ENCODE assay signal across 8 mouse cellular contexts in genomic region chr7:109958843-109959715, GRCm38 (mm10). TPM values are rescaled to one million over a fixed set of nuclear protein-coding genes. Genes with fewer than 3 reads are reported as not detected.
A peak's percentile ranks its signal among the peaks of the same experiment; 100 is the strongest.
DNase-seq lines count a peak whose midpoint lies in the region; ATAC-seq and TF ChIP-seq lines count a peak whose summit lies in the region.

No protein-coding gene starts in this region.

- peak; percentile 69 for TF ChIP-seq EP300 in CH12.LX (IDR thresholded peaks at IDR 0.05; ENCODE audit: low read length)

- no peaks in the 10 kb centered on the region for H3K36me3 ChIP-seq in heart, embryonic 11.5 days (ENCODE audit: control insufficient read depth, insufficient read depth, low read length)
- no peaks in the 10 kb centered on the region for H3K36me3 ChIP-seq in CH12.LX (replicated peaks in 1 of 2; ENCODE audit: control insufficient read depth in 1 of 2, insufficient read depth in 1 of 2, low read length in 1 of 2)
- no peaks in the 10 kb centered on the region for H3K36me3 ChIP-seq in forebrain, embryonic 10.5 days (replicated peaks)
- no peaks in the 10 kb centered on the region for H3K36me3 ChIP-seq in kidney, embryonic 15.5 days
- no peaks in the 10 kb centered on the region for H3K36me3 ChIP-seq in midbrain, embryonic 14.5 days (ENCODE audit: control insufficient read depth, insufficient read depth, low read length)

- peak overlapping the region; percentile 92 for H3K4me3 ChIP-seq in heart, embryonic 11.5 days (ENCODE audit: low read depth, low read length)
- peak overlapping the region; percentile 71 to 79 (median 77) for H3K4me3 ChIP-seq in CH12.LX (replicated peaks in 1 of 3; ENCODE audit: low read depth in 2 of 3, low read length in 2 of 3, poor library complexity in 1 of 3)
- H3K4me3 ChIP-seq in forebrain, embryonic 10.5 days = peak overlapping the region; percentile 89
- H3K4me3 ChIP-seq in kidney, embryonic 15.5 days (replicated peaks) = peak overlapping the region; percentile 73
- peak overlapping the region; percentile 72 for H3K4me3 ChIP-seq in midbrain, embryonic 14.5 days (replicated peaks; ENCODE audit: low read depth, low read length)

- dilution Hi-C loops in CH12.LX (cut with MboI; ENCODE audit: extremely low pct_ligation_motif_present, extremely low pct_unique_long_range_greater_than_20kb, low sequenced_read_pairs) = no loop called here

- H3K4me2 ChIP-seq in heart, embryonic 11.5 days = peak overlapping the region; percentile 89
- H3K4me2 ChIP-seq in CH12.LX (ENCODE audit: insufficient read depth, low read depth, poor library complexity, severe bottlenecking) = peak overlapping the region; percentile 91
- H3K4me2 ChIP-seq in kidney, embryonic 15.5 days = peak overlapping the region; percentile 62
- peak overlapping the region; percentile 87 for H3K4me2 ChIP-seq in midbrain, embryonic 14.5 days (ENCODE audit: low read length)

- no peak for DNase-seq in heart, postnatal 10 days
- DNase-seq in CH12.LX (ENCODE audit: extremely low read depth) = peak; percentile 48
- peak; percentile 31 for DNase-seq in forebrain, embryonic 10.5 days (ENCODE audit: extremely low spot score, low spot score)
- no peak for DNase-seq in midbrain, embryonic 14.5 days
- no peak for DNase-seq in cerebellum, adult 8-10 months
- DNase-seq in ovary, postnatal 14 days (ENCODE audit: low spot score) = no peak

- TF ChIP-seq CTCF in CH12.LX (conservative IDR thresholded peaks at IDR 0.05 in 1 of 2, IDR thresholded peaks at IDR 0.05 in 1 of 2; ENCODE audit: low read depth in 2 of 2, low read length in 2 of 2) = no peak

- intact Hi-C loops in heart, postnatal 10 days (cut with DNase I) = no loop called here

- peak overlapping the region; percentile 95 for H3K9ac ChIP-seq in heart, embryonic 11.5 days (ENCODE audit: low read depth, low read length)
- peak overlapping the region; percentile 88 for H3K9ac ChIP-seq in CH12.LX (ENCODE audit: insufficient read depth, low read depth)
- peak overlapping the region; percentile 91 for H3K9ac ChIP-seq in kidney, embryonic 15.5 days
- peak overlapping the region; percentile 88 for H3K9ac ChIP-seq in midbrain, embryonic 14.5 days (replicated peaks; ENCODE audit: low read length)

- no peak for TF ChIP-seq POLR2A in CH12.LX (IDR thresholded peaks at IDR 0.05; ENCODE audit: low read depth, low read length)

- 5% methylated on average over 18 of the region's 18 CpGs for WGBS in heart, embryonic 11.5 days (ENCODE audit: insufficient replicate concordance)
- 13% methylated on average over 18 of the region's 18 CpGs for WGBS in forebrain, embryonic 10.5 days
- WGBS in kidney, embryonic 15.5 days = 4% methylated on average over 18 of the region's 18 CpGs
- WGBS in midbrain, embryonic 14.5 days = 5% methylated on average over 18 of the region's 18 CpGs

- H3K79me2 ChIP-seq in CH12.LX (replicated peaks; ENCODE audit: control insufficient read depth, extremely low read depth, insufficient read depth, poor library complexity, severe bottlenecking) = peaks cover 10% of the 10 kb centered on the region; the same call in 1 of the 2 replicates

- no peak for TF ChIP-seq RAD21 in CH12.LX (IDR thresholded peaks at IDR 0.05; ENCODE audit: low read depth, low read length)

- no peak for ATAC-seq in heart, embryonic 11.5 days (replicated peaks; ENCODE audit: insufficient number of reproducible peaks, low FRiP score, low TSS enrichment)
- ATAC-seq in kidney, embryonic 15.5 days (replicated peaks; ENCODE audit: low FRiP score) = 0 out of 2 replicates have a peak, but pooled peaks have one; percentile 7
- ATAC-seq in midbrain, embryonic 14.5 days (ENCODE audit: low FRiP score, low TSS enrichment) = no peak

- no peaks in the 10 kb centered on the region for H3K27me3 ChIP-seq in heart, embryonic 11.5 days (ENCODE audit: control insufficient read depth, insufficient read depth, low read length)
- H3K27me3 ChIP-seq in CH12.LX (replicated peaks) = peaks cover 29% of the 10 kb centered on the region
- peaks cover 11% of the 10 kb centered on the region for H3K27me3 ChIP-seq in forebrain, embryonic 10.5 days (ENCODE audit: poor library complexity, severe bottlenecking)
- H3K27me3 ChIP-seq in kidney, embryonic 15.5 days = no peaks in the 10 kb centered on the region
- no peaks in the 10 kb centered on the region for H3K27me3 ChIP-seq in midbrain, embryonic 14.5 days (ENCODE audit: control insufficient read depth, insufficient read depth, low read length)

- peak overlapping the region; percentile 90 for H3K27ac ChIP-seq in heart, embryonic 11.5 days (ENCODE audit: low read depth, low read length)
- no peak overlapping the region for H3K27ac ChIP-seq in CH12.LX (ENCODE audit: insufficient read depth, low read depth)
- peak overlapping the region; percentile 97 for H3K27ac ChIP-seq in forebrain, embryonic 10.5 days
- H3K27ac ChIP-seq in kidney, embryonic 15.5 days = peak overlapping the region; percentile 90
- peak overlapping the region; percentile 93; the same call in 1 of the 2 replicates for H3K27ac ChIP-seq in midbrain, embryonic 14.5 days (replicated peaks; ENCODE audit: low read depth, low read length)

- H3K4me1 ChIP-seq in heart, embryonic 11.5 days (ENCODE audit: control insufficient read depth, insufficient read depth, low read length) = peaks cover 20% of the 10 kb centered on the region
- peaks cover 2 to 13% of the 10 kb centered on the region in 2 experiments; a peak in 2 of 4 replicates for H3K4me1 ChIP-seq in CH12.LX (ENCODE audit: control insufficient read depth in 1 of 2, insufficient read depth in 2 of 2)
- H3K4me1 ChIP-seq in forebrain, embryonic 10.5 days = peaks cover 34% of the 10 kb centered on the region
- H3K4me1 ChIP-seq in kidney, embryonic 15.5 days = peaks cover 45% of the 10 kb centered on the region
- peaks cover 33% of the 10 kb centered on the region for H3K4me1 ChIP-seq in midbrain, embryonic 14.5 days (ENCODE audit: control insufficient read depth, insufficient read depth, low read length)

- no peaks in the 10 kb centered on the region; the same call in 1 of the 2 replicates for H3K9me3 ChIP-seq in heart, embryonic 11.5 days (replicated peaks; ENCODE audit: control insufficient read depth, low read length)
- H3K9me3 ChIP-seq in CH12.LX (replicated peaks; ENCODE audit: low read length) = peaks cover 8% of the 10 kb centered on the region
- no peaks in the 10 kb centered on the region for H3K9me3 ChIP-seq in forebrain, embryonic 10.5 days
- no peaks in the 10 kb centered on the region; the same call in 1 of the 2 replicates for H3K9me3 ChIP-seq in kidney, embryonic 15.5 days (replicated peaks)
- no peaks in the 10 kb centered on the region for H3K9me3 ChIP-seq in midbrain, embryonic 14.5 days (ENCODE audit: control insufficient read depth, low read length)

- in situ Hi-C loops in CH12.LX (cut with MboI; ENCODE audit: low pct_ligation_motif_present, low pct_unique_long_range_greater_than_20kb, low sequenced_read_pairs) = no loop called here

TF ChIP-seq in CH12.LX, 34 proteins besides CTCF, POLR2A, EP300 and RAD21 (continues in another document):
- TF ChIP-seq HCFC1 (IDR thresholded peaks at IDR 0.05; ENCODE audit: low read depth, low read length) (peak; percentile 30; the same call in 1 of the 2 replicates), ELF1 (IDR thresholded peaks at IDR 0.05; ENCODE audit: low read depth, low read length) (no peak; the same call in none of the 2 replicates), SMC3 (IDR thresholded peaks at IDR 0.05; ENCODE audit: low read depth, low read length) (no peak), TBP (conservative IDR thresholded peaks at IDR 0.05; ENCODE audit: low read depth, low read length) (no peak), PAX5 (IDR thresholded peaks at IDR 0.05; ENCODE audit: low read length) (no peak), CHD1 (IDR thresholded peaks at IDR 0.05; ENCODE audit: low read depth, low read length) (peak; percentile 92), E2F4 (IDR thresholded peaks at IDR 0.05; ENCODE audit: insufficient replicate concordance, low read depth, low read length) (no peak), JUN (IDR thresholded peaks at IDR 0.05; ENCODE audit: insufficient read depth, low read depth, low read length) (no peak), TCF12 (IDR thresholded peaks at IDR 0.05; ENCODE audit: low read depth, low read length) (peak; percentile 54; the same call in 1 of the 2 replicates), MAZ (IDR thresholded peaks at IDR 0.05; ENCODE audit: low read depth, low read length) (peak; percentile 72; the same call in 1 of the 2 replicates), ZKSCAN1 (IDR thresholded peaks at IDR 0.05; ENCODE audit: borderline replicate concordance, low read depth, low read length) (no peak)

RNA-seq across cellular contexts. Expression of gene Dennd5a, which starts 1.2 kb away (rescaled TPM):
- polyA plus RNA-seq in heart, embryonic 11.5 days (2014; fragmentation: Nextera tagmentation; extraction: Ambion mirVana) = 45.8 and 50.6 TPM in 2 replicates
- 100 to 1,000 TPM; 183 to 190 TPM for total RNA-seq in heart, postnatal 10 days (2021)
- total RNA-seq in CH12.LX (2012; rRNA removed) (14.8 and 20.7 TPM in 2 replicates), CH12.LX (2014; rRNA removed) (29.5 and 32.8 TPM in 2 replicates)
- 15.8 and 24.6 TPM in 2 replicates for polyA plus RNA-seq in CH12.LX (2012; ENCODE audit: insufficient read length, low read depth)
- 29.4 and 29.7 TPM in 2 replicates for polyA plus RNA-seq in forebrain, embryonic 10.5 days (2016; fragmentation: Nextera tagmentation; extraction: Ambion mirVana)
- polyA plus RNA-seq in kidney, embryonic 15.5 days (2015; fragmentation: Nextera tagmentation; extraction: Ambion mirVana) = 31.4 and 31.6 TPM in 2 replicates
- polyA plus RNA-seq in midbrain, embryonic 14.5 days (2014; fragmentation: Nextera tagmentation; extraction: Ambion mirVana) = 54.6 and 57.2 TPM in 2 replicates

RNA-seq across cellular contexts. Expression of gene Tmem41b, which starts 27.6 kb away (rescaled TPM):
- polyA plus RNA-seq in heart, embryonic 11.5 days (2014; fragmentation: Nextera tagmentation; extraction: Ambion mirVana) = 56.5 and 67.3 TPM in 2 replicates
- total RNA-seq in heart, postnatal 10 days (2021) = 10 to 100 TPM; 51.5 to 60.6 TPM
- total RNA-seq in CH12.LX (2012; rRNA removed) = 51.1 and 67.6 TPM in 2 replicates
- 101 and 106 TPM in 2 replicates for total RNA-seq in CH12.LX (2014; rRNA removed)
- 56.3 and 59.1 TPM in 2 replicates for polyA plus RNA-seq in CH12.LX (2012; ENCODE audit: insufficient read length, low read depth)
- 66.1 and 71.6 TPM in 2 replicates for polyA plus RNA-seq in forebrain, embryonic 10.5 days (2016; fragmentation: Nextera tagmentation; extraction: Ambion mirVana)
- polyA plus RNA-seq in kidney, embryonic 15.5 days (2015; fragmentation: Nextera tagmentation; extraction: Ambion mirVana) = 59.5 and 69.1 TPM in 2 replicates
- 54.8 and 71.6 TPM in 2 replicates for polyA plus RNA-seq in midbrain, embryonic 14.5 days (2014; fragmentation: Nextera tagmentation; extraction: Ambion mirVana)

RNA-seq across cellular contexts. Expression of gene Ipo7, which starts 59.0 kb away (rescaled TPM):
- polyA plus RNA-seq in heart, embryonic 11.5 days (2014; fragmentation: Nextera tagmentation; extraction: Ambion mirVana) = 14.0 and 34.6 TPM in 2 replicates
- total RNA-seq in heart, postnatal 10 days (2021) = 10 to 100 TPM; 89.1 to 98.3 TPM
- 126 and 137 TPM in 2 replicates for total RNA-seq in CH12.LX (2012; rRNA removed)
- total RNA-seq in CH12.LX (2014; rRNA removed) = 181 and 198 TPM in 2 replicates
- polyA plus RNA-seq in CH12.LX (2012; ENCODE audit: insufficient read length, low read depth) = 183 and 189 TPM in 2 replicates
- 62.7 and 65.9 TPM in 2 replicates for polyA plus RNA-seq in forebrain, embryonic 10.5 days (2016; fragmentation: Nextera tagmentation; extraction: Ambion mirVana)
- 53.8 and 54.3 TPM in 2 replicates for polyA plus RNA-seq in kidney, embryonic 15.5 days (2015; fragmentation: Nextera tagmentation; extraction: Ambion mirVana)
- 19.2 and 21.3 TPM in 2 replicates for polyA plus RNA-seq in midbrain, embryonic 14.5 days (2014; fragmentation: Nextera tagmentation; extraction: Ambion mirVana)

Comparison
In these comparisons a context has a peak if more than half of its experiments do, and no peak if none do; other contexts are left out.
1. DNase-seq: peak in CH12.LX (single experiment) and forebrain, embryonic 10.5 days (single experiment); none in heart, postnatal 10 days (0 of 2), midbrain, embryonic 14.5 days (single experiment), cerebellum, adult 8-10 months (single experiment) and ovary, postnatal 14 days (single experiment).
2. Peak in every context shown above with its lines, with median percentiles within 50 percentile points of each other: H3K4me2 ChIP-seq, H3K4me3 ChIP-seq and H3K9ac ChIP-seq.